8 mouse cellular contexts compared by ENCODE assay signal in the genomic region with DNA sequence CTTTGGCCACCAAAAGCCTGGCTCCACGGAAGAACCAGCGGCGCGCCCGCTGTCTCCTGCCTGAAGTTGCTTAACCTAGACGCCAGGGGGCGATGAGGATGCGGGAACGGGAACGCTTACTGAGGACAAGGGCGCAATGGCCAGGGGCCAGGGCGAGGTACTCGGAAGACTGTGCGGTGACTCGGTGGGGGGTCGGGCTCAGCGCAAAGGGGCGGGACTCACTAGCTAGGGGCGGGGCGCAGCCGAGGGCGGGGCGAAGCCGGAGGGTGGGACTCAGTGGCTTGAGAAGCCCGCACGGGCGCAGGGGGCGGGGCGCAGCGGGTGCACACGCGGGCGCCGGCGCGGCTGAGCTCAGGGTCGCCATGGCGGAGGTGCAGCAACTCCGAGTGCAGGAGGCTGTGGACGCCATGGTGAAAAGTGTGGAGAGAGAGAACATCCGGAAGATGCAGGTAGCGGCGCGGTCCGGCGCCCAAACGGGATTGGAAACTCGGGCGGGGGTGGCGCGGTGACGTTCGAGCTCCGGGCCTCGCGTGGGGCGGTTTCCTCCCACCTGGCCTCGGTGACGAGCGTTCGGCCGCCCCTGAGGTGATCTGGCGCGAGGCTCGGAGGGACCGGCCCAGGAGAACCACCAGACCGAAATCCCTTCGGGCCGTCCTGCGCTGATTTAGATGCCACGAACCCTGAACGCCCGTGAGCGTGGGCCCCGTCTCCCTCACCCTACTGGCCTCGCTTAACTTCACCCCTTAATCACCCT. TPM values are rescaled to one million over a fixed set of nuclear protein-coding genes. Genes with fewer than 3 reads are reported as not detected.
DNase-seq lines count a peak whose midpoint lies in the region; ATAC-seq and TF ChIP-seq lines count a peak whose summit lies in the region.

A gene (plus strand): TSS at position 276 of the 754 bp plus-strand sequence.

- H3K4me2 ChIP-seq in hindbrain, postnatal 0 days (ENCODE audit: low read depth, low read length), result peak within 1 kb of the TSS; percentile 97

- H3K27ac ChIP-seq in gastrocnemius, adult 2 months, result peak within 1 kb of the TSS; percentile 95
- H3K27ac ChIP-seq in hindbrain, postnatal 0 days, result peak within 1 kb of the TSS; percentile 90
- H3K27ac ChIP-seq in left cerebral cortex, adult 2 months, result peak within 1 kb of the TSS; percentile 95

- peak; percentile 100 for DNase-seq in ZHBTc4 (ENCODE audit: low read depth, low spot score)
- peak; percentile 97 for DNase-seq in gastrocnemius, adult 2 months
- DNase-seq in hindbrain, postnatal 0 days (ENCODE audit: low spot score), result peak; percentile 99
- peak; percentile 92 for DNase-seq in left cerebral cortex, adult 2 months (ENCODE audit: extremely low spot score in 1 of 2, low spot score in 2 of 2)
- peak; percentile 90 to 92 for DNase-seq in right cerebral cortex, adult 2 months (ENCODE audit: low spot score in 2 of 2)
- DNase-seq in urinary bladder, postnatal 14 days (ENCODE audit: low spot score), result peak; percentile 97

- no peaks in the 10 kb centered on the region for H3K36me3 ChIP-seq in hindbrain, postnatal 0 days (ENCODE audit: insufficient read depth, low read length)

- 1% methylated on average over 60 of the region's 76 CpGs for WGBS in hindbrain, postnatal 0 days

- H3K4me1 ChIP-seq in hindbrain, postnatal 0 days (ENCODE audit: insufficient read depth, low read length), result peaks cover 10% of the 10 kb centered on the region; the same call in 1 of the 2 replicates

- intact Hi-C loops in gastrocnemius, adult 2 months (cut with DNase I), result loop anchor here (1.0 to 2.0 kb wide), 2 partner anchors 36 to 405 kb away; a partner anchor contains a TSS
- intact Hi-C loops in left cerebral cortex, adult 2 months (cut with DNase I), result loop anchor here (2.0 kb wide), 2 partner anchors 171 to 337 kb away; a partner anchor contains a TSS

- H3K9ac ChIP-seq in hindbrain, postnatal 0 days (replicated peaks; ENCODE audit: low read length), result peak within 1 kb of the TSS; percentile 77

- peak within 1 kb of the TSS; percentile 73 for H3K4me3 ChIP-seq in gastrocnemius, adult 2 months
- H3K4me3 ChIP-seq in hindbrain, postnatal 0 days (ENCODE audit: low read length), result peak within 1 kb of the TSS; percentile 67
- peak within 1 kb of the TSS; percentile 60 for H3K4me3 ChIP-seq in left cerebral cortex, adult 2 months

- H3K9me3 ChIP-seq in hindbrain, postnatal 0 days (ENCODE audit: low read length), result no peaks in the 10 kb centered on the region

- ATAC-seq in common myeloid progenitor, adult 5-6 weeks (replicated peaks; ENCODE audit: low read depth, poor library complexity, severe bottlenecking), result peak; percentile 95
- ATAC-seq in hindbrain, postnatal 0 days, result peak; percentile 95
- peak; percentile 97 for ATAC-seq in megakaryocyte, adult 5-6 weeks (ENCODE audit: poor library complexity, severe bottlenecking)

- TF ChIP-seq CTCF in gastrocnemius, adult 2 months (IDR thresholded peaks at IDR 0.05), result peak; percentile 86
- peak; percentile 95 for TF ChIP-seq CTCF in hindbrain, postnatal 0 days (IDR thresholded peaks at IDR 0.05; ENCODE audit: low read depth)
- peak; percentile 75 for TF ChIP-seq CTCF in left cerebral cortex, adult 2 months (IDR thresholded peaks at IDR 0.05)

- H3K27me3 ChIP-seq in hindbrain, postnatal 0 days (ENCODE audit: insufficient read depth, low read length), result no peaks in the 10 kb centered on the region

RNA-seq across cellular contexts. Expression of the gene that starts here (rescaled TPM):
- total RNA-seq in common myeloid progenitor, adult 5-6 weeks (2017), result 63.1 and 85.5 TPM in 2 replicates
- total RNA-seq in gastrocnemius, adult 2 months (2021), result 10 to 100 TPM; 11.7 to 17.6 TPM
- total RNA-seq in hindbrain, postnatal 0 days (2014; rRNA removed), result 42.2 and 48.2 TPM in 2 replicates
- polyA plus RNA-seq in hindbrain, postnatal 0 days (2015; fragmentation: Nextera tagmentation; extraction: Ambion mirVana), result 63.7 and 64.6 TPM in 2 replicates
- 10 to 100 TPM; 21.3 to 21.8 TPM for total RNA-seq in left cerebral cortex, adult 2 months (2021)
- 9.7 and 13.9 TPM in 2 replicates for total RNA-seq in megakaryocyte, adult 5-6 weeks (2015)
- 11.7 and 12.7 TPM in 2 replicates for total RNA-seq in megakaryocyte, adult 5-6 weeks (2017)

Comparison
In these comparisons a context has a peak if more than half of its experiments do, and no peak if none do; other contexts are left out.
1. Peak in every context shown above with its lines: DNase-seq, ATAC-seq, H3K4me3 ChIP-seq and H3K27ac ChIP-seq.